Mouse (Mus musculus) limb, embryonic 12.5 days (tissue): ENCODE measurements at regions not wholly inside any gene's neighbourhood (a gene's known extent, or its start where the extent isn't known, plus 50 kb on each side); places are given as distances from the start of the nearest gene placed in this dataset.
A peak's percentile ranks its signal among the peaks of the same experiment; 100 is the strongest.

Experiments used
- ATAC-seq: fragments of 200-750 bp; cut with Nextera tagmentation; 2 replicates; pipeline ENCODE4 v1.8.0; 2017; ENCODE audit warnings: low read depth, moderate TSS enrichment; ENCODE audit not compliant: insufficient number of reproducible peaks, insufficient read depth, low FRiP score, low TSS enrichment
- H3K27ac ChIP-seq: fragments of 300-500 bp; sonication (generic); 2 replicates; pipeline ENCODE4 v1.5.1; 2016; ENCODE audit warnings: mild to moderate bottlenecking, moderate library complexity
- H3K27me3 ChIP-seq: fragments of 300-500 bp; sonication (generic); 2 replicates; pipeline ENCODE4 v1.6.1; 2016; ENCODE audit warnings: mild to moderate bottlenecking, moderate library complexity
- H3K36me3 ChIP-seq: fragments of 300-500 bp; sonication (generic); 2 replicates; pipeline ENCODE4 v1.6.1; 2016; ENCODE audit warnings: mild to moderate bottlenecking, moderate library complexity
- H3K4me1 ChIP-seq: fragments of 300-500 bp; sonication (generic); replicated peaks from 2 replicates; pipeline ENCODE4 v1.6.1; 2016
- H3K4me2 ChIP-seq: fragments of 300-500 bp; sonication (generic); 2 replicates; pipeline ENCODE4 v1.6.1; 2016; ENCODE audit warnings: mild to moderate bottlenecking, moderate library complexity
- H3K4me3 ChIP-seq: fragments of 300-500 bp; sonication (generic); replicated peaks from 2 replicates; pipeline ENCODE4 v1.5.1; 2016; ENCODE audit warnings: mild to moderate bottlenecking
- H3K9ac ChIP-seq: fragments of 300-500 bp; sonication (generic); replicated peaks from 2 replicates; pipeline ENCODE4 v1.6.1; 2016; ENCODE audit warnings: mild to moderate bottlenecking, moderate library complexity
- H3K9me3 ChIP-seq: fragments of 300-500 bp; sonication (generic); 2 replicates; pipeline ENCODE4 v1.6.1; 2016; ENCODE audit warnings: mild to moderate bottlenecking, moderate library complexity
- whole genome bisulfite sequencing: fragments of 180-500 bp; shearing (Covaris S2); methylation state at CpG from one replicate; pipeline ENCODE4 v1.1.7; 2016; 5-methylcytosine and 5-hydroxymethylcytosine counted together

DNA sequence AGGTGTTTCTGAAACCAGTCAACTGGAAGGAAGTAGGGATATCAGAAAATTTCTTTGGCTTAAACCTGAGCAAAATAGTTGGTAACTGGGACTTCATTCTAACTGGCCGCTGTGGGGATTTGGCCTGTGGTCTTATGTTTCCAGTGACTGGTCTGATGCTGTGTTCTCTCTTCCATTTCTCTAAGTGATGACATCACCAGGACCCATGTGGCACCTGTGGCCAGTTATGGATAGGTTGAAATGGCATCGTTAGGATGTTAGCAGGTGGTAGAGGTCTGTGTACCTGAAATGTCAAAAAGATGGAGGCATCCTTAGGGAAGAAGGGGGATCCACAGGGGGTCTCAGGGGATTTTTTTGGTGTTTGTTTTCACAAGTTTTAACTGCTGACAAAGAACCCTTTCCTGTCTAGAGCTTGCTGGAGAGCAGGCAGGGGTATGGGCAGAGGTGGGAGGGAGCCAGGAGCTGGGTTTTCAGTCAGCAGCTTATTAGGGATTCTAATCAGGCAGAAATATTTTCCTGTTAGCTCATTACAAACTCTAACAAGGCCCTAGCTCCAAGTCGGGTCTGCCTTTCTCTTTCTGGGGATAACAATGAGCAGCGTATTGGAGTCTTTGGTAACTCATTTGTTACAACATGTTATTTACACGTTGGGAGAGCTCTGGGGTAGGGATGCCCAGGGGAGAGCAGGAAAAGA lies 170.2 kb downstream of the Adck1 start:
- no peak overlapping the region for H3K27ac ChIP-seq
- H3K9ac ChIP-seq = no peak overlapping the region
- H3K4me2 ChIP-seq = no peak overlapping the region
- no peak overlapping the region for H3K4me3 ChIP-seq
- H3K4me1 ChIP-seq = peaks cover 6% of the 10 kb centered on the region; the same call in 1 of the 2 replicates
- no peaks in the 10 kb centered on the region for H3K36me3 ChIP-seq
- ATAC-seq = no peak
- WGBS = 70% methylated on average over 5 of the region's 5 CpGs
- H3K27me3 ChIP-seq = no peaks in the 10 kb centered on the region
- no peaks in the 10 kb centered on the region for H3K9me3 ChIP-seq

GRCm38 (mm10) chr12:88532261-88532973 lies 172.1 kb downstream of the Adck1 start:
- no peak for ATAC-seq
- WGBS = 52% methylated on average over 8 of the region's 8 CpGs
- Histone ChIP-seq H3K4me2 (no peak overlapping the region), H3K9ac (no peak overlapping the region), H3K27me3 (no peaks in the 10 kb centered on the region), H3K9me3 (no peaks in the 10 kb centered on the region), H3K4me1 (peaks cover 6% of the 10 kb centered on the region; the same call in 1 of the 2 replicates), H3K4me3 (no peak overlapping the region), H3K36me3 (no peaks in the 10 kb centered on the region), H3K27ac (0 out of 2 replicates have a peak overlapping the region, but pooled peaks have one; percentile 23)

DNA sequence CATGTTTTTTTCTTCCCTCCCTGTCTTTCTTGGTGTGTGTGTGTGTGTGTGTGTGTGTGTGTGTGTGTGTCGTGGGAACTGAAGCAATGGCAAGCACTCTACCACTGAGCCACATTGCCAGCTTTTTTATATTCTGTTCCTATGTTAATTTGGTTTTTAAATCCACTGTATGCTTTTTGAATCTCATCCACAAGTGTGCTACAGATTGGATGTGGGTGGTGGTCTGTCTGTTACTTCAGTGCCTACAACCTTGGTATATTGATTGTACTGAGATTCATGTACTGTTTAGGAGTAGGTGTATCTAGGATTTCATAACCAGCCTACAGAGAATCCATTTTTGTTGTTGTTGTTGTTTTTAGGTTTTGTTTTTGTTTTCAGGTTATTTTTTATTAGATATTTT lies 170.8 kb upstream of the Nrxn3 start:
- no peaks in the 10 kb centered on the region for H3K36me3 ChIP-seq
- 73% methylated on average over 1 of the region's 1 CpGs for WGBS
- no peak overlapping the region for H3K4me3 ChIP-seq
- H3K4me2 ChIP-seq = no peak overlapping the region
- H3K4me1 ChIP-seq = no peaks in the 10 kb centered on the region
- no peak overlapping the region for H3K9ac ChIP-seq
- no peak overlapping the region for H3K27ac ChIP-seq
- no peak for ATAC-seq
- H3K9me3 ChIP-seq = no peaks in the 10 kb centered on the region
- no peaks in the 10 kb centered on the region for H3K27me3 ChIP-seq

GRCm38 (mm10) chr12:88555475-88555874 lies 167.2 kb upstream of the Nrxn3 start:
- no peaks in the 10 kb centered on the region for H3K36me3 ChIP-seq
- no peaks in the 10 kb centered on the region for H3K9me3 ChIP-seq
- no peaks in the 10 kb centered on the region for H3K4me1 ChIP-seq
- no peak for ATAC-seq
- no peak overlapping the region for H3K4me2 ChIP-seq
- H3K9ac ChIP-seq = no peak overlapping the region
- H3K27ac ChIP-seq = no peak overlapping the region
- no peaks in the 10 kb centered on the region for H3K27me3 ChIP-seq
- WGBS = 81% methylated on average over 2 of the region's 2 CpGs
- no peak overlapping the region for H3K4me3 ChIP-seq

DNA sequence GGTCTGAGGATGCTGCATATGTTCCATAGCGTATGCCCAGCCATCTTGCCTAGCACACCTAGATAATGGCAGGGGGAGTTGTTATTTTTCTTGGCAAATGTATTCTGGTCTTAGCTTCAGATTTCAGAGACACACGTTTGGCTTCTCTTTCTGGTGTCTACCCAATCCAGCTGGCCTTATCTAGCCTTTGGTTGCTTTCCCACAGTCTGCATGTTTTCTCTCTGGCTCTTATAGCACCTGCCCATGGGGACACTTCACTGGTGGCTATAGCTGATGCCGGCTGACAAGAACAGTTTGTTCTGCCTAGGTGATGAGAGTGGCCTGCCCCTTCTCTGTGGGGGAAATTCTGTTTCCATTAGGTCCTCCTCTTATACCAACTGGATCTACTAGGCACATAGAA lies 164.6 kb upstream of the Nrxn3 start:
- Histone ChIP-seq H3K4me2 (no peak overlapping the region), H3K9me3 (no peaks in the 10 kb centered on the region), H3K27me3 (no peaks in the 10 kb centered on the region), H3K4me1 (no peaks in the 10 kb centered on the region), H3K4me3 (no peak overlapping the region), H3K27ac (no peak overlapping the region), H3K36me3 (no peaks in the 10 kb centered on the region), H3K9ac (no peak overlapping the region)
- 79% methylated on average over 3 of the region's 3 CpGs for WGBS
- no peak for ATAC-seq

GRCm38 (mm10) chr12:88579974-88580373 lies 142.7 kb upstream of the Nrxn3 start:
- Histone ChIP-seq H3K27me3 (no peaks in the 10 kb centered on the region), H3K9me3 (no peaks in the 10 kb centered on the region), H3K27ac (no peak overlapping the region), H3K4me3 (no peak overlapping the region), H3K36me3 (no peaks in the 10 kb centered on the region), H3K9ac (no peak overlapping the region), H3K4me1 (no peaks in the 10 kb centered on the region), H3K4me2 (no peak overlapping the region)
- WGBS = 18% methylated on average over 8 of the region's 8 CpGs
- ATAC-seq = no peak

DNA sequence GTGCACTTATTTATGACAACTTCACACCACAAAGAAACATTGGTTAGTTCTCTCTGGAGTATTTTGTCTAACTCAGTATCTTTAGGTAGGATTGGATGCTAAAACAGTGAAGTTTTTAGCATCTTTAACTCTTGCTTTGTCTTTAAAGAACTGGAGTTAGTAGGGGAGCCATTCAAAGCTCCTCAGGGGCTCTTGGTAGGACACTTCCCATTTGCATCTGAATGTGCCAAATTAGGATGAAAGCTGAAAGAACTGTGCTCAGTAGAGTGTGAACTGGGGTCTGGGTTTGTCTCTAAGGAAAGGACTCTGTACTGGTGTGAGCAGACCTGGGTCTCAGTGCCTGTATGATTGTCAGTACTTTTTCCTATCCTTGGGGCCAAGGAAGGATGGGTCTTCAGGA lies 116.7 kb upstream of the Nrxn3 start:
- ATAC-seq = no peak
- no peaks in the 10 kb centered on the region for H3K9me3 ChIP-seq
- no peaks in the 10 kb centered on the region for H3K4me1 ChIP-seq
- no peak overlapping the region for H3K27ac ChIP-seq
- H3K4me3 ChIP-seq = no peak overlapping the region
- H3K9ac ChIP-seq = no peak overlapping the region
- H3K36me3 ChIP-seq = no peaks in the 10 kb centered on the region
- no peaks in the 10 kb centered on the region for H3K27me3 ChIP-seq
- H3K4me2 ChIP-seq = no peak overlapping the region

- no peaks in the 10 kb centered on the region for H3K4me1 ChIP-seq
- no peak overlapping the region for H3K27ac ChIP-seq
- H3K36me3 ChIP-seq = no peaks in the 10 kb centered on the region
- WGBS = 16% methylated on average over 2 of the region's 2 CpGs
- no peaks in the 10 kb centered on the region for H3K9me3 ChIP-seq
- no peak overlapping the region for H3K9ac ChIP-seq
- no peaks in the 10 kb centered on the region for H3K27me3 ChIP-seq
- ATAC-seq = no peak
- no peak overlapping the region for H3K4me3 ChIP-seq
- no peak overlapping the region for H3K4me2 ChIP-seq
These were observed 102.6 kb upstream of the Nrxn3 start for GRCm38 (mm10) chr12:88620084-88620483.

- no peaks in the 10 kb centered on the region for H3K36me3 ChIP-seq
- H3K4me2 ChIP-seq = no peak overlapping the region
- no peaks in the 10 kb centered on the region for H3K9me3 ChIP-seq
- no peak overlapping the region for H3K4me3 ChIP-seq
- no peaks in the 10 kb centered on the region for H3K27me3 ChIP-seq
- no peak for ATAC-seq
- H3K4me1 ChIP-seq = no peaks in the 10 kb centered on the region
- H3K27ac ChIP-seq = no peak overlapping the region
- H3K9ac ChIP-seq = no peak overlapping the region
These were observed 78.4 kb upstream of the Nrxn3 start for GRCm38 (mm10) chr12:88644281-88644680.

GRCm38 (mm10) chr12:88652001-88652719 lies 70.5 kb upstream of the Nrxn3 start:
- Histone ChIP-seq H3K27ac (no peak overlapping the region), H3K4me2 (no peak overlapping the region), H3K36me3 (no peaks in the 10 kb centered on the region), H3K4me1 (no peaks in the 10 kb centered on the region), H3K27me3 (no peaks in the 10 kb centered on the region), H3K9me3 (no peaks in the 10 kb centered on the region), H3K4me3 (no peak overlapping the region), H3K9ac (no peak overlapping the region)
- ATAC-seq = no peak
- 74% methylated on average over 3 of the region's 3 CpGs for WGBS
